Mouse (Mus musculus): ENCODE results near the gene Myocos.
"Not testable (repeated sequence)": the region's sequence is repeated elsewhere in the genome, so short reads cannot be mapped to it uniquely, and the experiment has no call there.

Myocos gene

DNA sequence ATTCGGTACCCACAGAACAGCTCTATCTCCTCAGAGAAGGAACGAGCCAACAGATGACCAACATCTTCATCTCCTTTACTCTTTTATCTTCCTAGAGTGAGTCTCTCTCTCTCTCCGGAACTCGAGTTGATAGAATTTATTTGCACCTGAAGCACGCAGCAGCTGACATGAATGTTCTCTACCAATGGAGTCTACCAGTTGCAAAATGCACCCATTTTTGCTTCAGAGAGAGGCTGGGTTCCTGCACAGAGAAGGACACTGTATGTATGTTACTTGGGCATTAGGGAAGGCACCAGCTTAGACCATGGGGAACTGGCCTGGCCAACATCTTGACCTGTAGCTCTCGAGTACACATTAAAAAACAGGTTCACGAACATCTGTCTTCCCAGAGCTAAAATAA lies at the start of gene Myocos:
Gene Myocos, minus strand, starts transcription at position 101 of the 400 bp plus-strand sequence.
- no peak for DNase-seq

DNA sequence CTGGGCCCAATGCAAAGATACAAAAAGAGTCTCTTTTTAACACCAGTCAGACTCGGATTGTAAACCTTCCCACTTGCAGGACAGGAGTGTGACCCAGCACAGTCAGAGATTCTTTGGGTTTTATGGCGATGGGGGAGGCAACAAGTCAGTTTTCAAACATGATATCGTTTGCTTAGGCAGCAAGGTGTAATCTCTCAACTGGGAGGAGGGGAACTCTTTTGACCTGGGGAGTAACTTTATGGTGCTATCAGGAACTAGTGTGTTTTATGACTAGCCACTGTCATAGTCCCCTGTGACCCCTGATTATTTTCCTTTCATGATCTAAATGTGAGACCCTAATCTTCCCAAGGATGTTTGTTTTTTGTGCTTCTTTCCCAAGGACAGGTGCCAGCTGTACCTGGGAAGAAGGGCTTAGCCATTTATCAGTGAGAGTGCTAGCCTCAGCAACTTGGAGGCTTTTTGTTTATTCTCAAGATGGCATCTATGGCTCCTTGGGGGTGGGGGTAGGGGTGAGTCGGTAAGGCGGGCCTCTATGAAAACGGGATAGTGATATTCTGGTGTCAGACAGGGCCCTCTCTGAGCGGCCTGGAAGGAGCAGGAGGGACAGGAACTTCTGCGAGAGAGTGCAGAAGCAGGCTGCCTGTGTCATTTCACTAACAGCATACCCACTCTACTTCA lies 42.5 kb upstream of the Myocos start:
- no peak for DNase-seq

DNA sequence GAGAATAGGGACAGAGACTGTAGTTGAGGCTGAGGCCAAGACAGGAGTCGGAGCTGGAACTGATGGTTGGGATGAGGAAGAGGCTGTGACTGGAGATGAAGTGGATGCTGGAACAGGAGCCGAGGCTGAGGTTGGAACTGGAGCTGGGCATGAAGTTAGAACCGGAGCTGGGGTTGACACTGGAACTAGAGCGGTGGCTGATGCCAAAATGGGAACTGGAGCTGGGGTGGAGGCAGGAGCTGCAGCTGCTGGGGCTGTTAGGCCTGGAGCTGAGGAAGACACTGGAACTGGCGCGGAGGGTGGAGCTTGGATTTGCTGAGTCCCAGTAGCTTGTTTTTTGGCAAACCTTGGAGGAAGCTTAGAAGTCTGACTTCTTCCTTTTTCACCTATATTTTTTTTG lies 39.8 kb upstream of the Myocos start:
- no peak for DNase-seq

DNA sequence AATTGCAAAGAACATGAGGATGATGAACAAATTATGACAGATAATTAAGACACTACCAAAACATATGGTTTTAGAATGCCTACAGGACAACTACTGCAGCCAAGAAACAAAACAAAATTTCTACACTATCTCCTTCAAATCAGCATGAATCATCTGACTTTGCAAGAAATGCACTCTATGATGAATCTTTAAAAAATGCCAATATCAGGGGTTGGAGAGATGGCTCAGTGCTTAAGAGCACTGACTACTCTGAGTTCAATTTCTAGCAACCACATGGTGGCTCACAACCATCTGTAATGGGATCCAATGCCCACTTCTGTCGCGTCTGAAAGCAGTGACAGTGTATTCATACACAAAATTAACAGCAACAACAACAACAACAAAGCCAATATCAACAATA lies 35.7 kb upstream of the Myocos start:
- no peak for DNase-seq

DNA sequence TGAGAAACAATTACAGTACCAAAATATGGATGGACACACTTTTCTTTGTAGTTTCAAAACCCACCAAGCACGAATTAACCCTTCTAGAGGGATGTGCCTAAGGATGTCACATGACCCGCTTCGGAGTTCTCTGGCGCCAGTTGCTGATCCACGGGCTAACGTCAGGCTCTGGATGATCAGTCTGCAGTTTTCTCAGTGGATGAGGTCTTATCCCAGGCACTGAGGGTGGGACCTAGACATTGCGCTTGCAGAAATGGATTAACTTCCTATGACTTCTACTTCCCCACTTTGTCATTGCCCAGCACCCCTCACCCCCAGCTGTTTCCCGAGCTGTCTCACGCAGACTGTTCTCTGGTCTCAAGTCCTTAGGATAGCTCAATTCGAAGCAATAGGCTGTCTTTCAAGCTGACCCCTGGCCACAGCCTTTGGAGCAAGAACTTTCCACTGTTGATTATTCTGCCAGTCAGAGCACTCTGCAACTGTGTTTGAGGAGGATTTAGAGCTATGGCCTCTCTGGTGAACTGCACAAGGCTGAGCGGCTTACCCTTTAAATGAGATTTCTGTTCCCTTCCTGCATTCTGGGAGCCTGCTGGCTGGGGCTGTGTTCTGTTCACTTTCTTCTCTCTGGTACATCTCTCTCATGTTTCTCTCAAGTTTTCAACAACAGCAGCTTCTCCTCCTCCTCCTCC lies 7.6 kb upstream of the Myocos start:
- peak; percentile 12 for DNase-seq

DNA sequence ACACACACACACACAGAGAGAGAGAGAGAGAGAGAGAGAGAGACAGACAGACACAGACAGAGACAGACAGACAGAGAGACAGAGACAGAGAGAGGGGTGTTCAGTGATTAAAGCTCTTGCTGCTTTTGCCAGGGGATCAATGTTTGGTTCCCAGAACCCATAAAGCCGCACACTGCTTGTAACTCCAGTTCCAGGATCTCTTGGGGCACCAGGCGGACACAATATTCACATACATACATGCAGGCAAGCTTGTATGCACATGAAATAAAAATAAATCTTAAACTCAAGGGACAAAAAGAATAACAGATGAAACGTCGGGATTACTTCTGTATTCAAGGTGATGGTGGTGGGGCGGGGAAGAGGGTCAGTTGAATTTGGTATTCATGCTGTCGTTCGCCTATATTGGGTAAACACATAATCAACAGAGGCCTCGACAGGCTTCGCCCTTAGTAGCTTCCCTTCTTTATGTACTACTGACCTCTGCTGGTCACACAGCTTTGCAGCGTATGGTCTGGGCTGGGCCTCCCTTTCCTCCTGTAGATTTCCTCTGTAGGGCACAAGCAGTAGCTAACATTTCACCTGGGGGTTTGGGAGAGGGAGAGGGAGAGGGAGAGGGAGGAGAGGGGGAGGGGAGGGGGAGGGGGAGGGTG lies 6.9 kb upstream of the Myocos start:
- peak; percentile 73 for DNase-seq

DNA sequence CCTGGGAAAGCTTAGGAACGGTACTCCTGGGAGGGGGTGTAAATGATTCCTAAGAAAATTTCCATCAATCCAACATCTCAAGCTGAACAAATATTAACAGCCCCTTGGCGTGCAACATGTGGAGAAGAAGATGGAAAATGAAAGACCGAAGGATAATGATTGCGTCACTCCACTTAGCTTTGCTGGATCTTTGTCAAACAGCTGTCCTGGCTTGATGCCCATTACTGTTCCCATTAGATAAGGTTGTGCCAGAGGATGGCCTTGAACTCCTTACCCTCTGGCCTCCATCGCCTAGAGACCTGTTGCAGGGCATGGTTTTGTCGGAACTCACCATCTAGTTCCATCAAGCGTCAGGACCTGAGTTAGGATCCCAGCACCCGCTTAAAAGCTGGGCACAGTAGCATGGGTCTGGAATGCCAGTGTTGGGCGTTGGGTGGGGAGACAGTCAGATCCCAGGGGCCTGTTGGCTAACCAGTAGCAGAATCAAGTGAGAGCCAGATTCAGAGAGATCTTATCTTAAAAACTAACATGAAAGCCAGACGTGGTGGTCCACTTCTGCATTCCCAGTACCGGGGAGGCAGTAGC lies 2.3 kb upstream of the Myocos start:
- no peak for DNase-seq

DNA sequence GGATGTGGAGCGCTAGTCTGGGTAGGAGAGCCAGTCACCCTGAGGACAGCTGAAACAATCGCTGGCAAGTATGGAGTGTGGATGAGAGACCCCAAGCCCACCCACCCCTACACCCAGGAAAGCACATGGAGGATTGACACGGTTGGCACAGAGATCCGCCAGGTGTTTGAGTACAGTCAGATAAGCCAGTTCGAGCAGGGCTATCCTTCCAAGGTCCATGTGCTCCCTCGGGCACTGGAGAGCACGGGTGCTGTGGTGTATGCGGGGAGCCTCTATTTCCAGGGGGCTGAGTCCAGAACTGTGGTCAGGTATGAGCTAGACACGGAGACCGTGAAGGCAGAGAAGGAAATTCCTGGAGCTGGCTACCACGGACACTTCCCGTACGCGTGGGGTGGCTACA lies 9.6 kb downstream of the Myocos start:
- DNase-seq = no peak

DNA sequence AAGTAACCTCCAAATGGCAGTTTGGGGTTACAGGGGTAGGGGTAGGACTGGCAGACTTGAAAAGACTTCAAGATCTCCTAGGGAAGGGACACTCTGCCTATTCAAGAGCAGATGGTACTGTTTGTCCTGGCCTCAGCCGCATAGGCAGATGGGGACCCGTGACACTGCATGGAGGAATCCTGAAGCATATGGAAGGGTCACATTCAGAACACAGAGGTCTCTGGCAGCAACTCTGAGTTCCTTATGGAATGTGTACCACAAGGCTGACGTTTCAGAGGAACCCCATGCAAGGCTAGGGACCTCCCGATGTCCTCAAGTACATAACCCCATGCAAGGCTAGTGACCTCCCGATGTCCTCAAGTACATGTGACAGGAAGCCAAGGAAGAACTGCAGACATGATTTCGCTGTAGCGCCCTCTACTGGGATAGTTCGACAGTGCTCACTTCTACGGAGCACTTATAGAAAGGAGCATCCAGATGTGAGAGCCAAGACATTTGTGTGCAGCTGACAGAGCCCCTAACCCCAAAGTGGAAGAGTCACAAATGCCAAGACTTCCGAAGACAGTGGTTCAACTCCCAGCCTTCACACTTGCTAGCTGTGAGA lies 11.8 kb downstream of the Myocos start:
- peak; percentile 20 for DNase-seq

DNA sequence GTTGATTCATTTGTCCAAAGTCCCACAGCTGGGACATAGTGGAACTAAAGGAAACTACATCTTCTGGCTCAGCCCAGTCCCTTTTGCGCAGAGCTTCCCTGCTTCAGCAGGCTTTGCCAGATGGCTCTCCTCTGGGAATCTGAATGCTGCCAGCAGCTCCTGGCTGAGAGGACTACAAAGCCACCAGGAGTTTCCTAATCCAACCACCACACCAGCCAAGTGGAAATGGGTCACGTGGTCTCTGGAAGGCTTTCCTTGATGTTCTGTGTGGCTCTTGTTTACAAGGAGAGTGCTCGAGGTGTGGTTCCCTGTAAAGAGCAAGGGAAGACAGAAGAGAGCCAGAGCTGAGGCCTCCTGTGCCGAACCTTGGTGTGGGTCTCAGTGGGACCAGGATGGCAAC lies 14.3 kb downstream of the Myocos start:
- DNase-seq = no peak

DNA sequence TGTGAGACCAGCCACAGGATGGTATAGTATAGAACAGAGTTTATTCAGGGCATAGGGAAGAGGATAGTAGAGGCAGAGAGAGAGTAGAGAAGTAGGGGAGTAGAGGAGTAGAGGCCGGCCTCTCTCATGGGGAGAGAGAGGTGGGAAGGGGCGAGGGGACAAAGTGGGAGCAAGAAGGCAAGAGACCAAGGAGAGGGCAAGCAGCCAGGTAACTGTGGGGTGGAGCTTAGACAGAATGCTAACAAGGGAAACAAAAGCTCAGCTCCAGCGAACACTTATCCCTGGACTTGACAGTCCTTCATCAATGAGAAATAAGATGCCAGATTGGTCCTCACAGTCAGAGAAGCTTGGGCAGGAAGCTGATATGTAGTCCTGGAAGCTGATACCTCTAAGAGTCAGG lies 15.4 kb downstream of the Myocos start:
- DNase-seq = no peak

DNA sequence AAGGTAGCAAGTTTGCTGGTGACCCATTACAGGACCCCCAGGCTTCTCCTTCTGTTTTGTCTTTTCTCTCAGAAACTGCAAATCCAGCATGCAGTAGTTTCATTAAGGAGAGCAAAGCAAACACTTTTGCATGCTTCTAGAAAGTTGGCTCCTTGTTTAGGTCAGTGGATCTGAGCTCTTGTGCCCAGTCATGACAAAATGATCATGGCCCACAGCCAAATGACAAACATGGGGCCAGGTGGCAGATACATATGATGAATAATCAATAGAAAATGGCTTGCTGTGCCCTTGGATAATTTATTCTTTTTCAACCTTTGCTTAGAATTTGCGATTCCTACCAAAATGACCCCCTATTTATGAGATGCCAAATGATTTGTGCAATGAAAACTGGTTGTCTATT lies 18.2 kb downstream of the Myocos start:
- DNase-seq = no peak

DNA sequence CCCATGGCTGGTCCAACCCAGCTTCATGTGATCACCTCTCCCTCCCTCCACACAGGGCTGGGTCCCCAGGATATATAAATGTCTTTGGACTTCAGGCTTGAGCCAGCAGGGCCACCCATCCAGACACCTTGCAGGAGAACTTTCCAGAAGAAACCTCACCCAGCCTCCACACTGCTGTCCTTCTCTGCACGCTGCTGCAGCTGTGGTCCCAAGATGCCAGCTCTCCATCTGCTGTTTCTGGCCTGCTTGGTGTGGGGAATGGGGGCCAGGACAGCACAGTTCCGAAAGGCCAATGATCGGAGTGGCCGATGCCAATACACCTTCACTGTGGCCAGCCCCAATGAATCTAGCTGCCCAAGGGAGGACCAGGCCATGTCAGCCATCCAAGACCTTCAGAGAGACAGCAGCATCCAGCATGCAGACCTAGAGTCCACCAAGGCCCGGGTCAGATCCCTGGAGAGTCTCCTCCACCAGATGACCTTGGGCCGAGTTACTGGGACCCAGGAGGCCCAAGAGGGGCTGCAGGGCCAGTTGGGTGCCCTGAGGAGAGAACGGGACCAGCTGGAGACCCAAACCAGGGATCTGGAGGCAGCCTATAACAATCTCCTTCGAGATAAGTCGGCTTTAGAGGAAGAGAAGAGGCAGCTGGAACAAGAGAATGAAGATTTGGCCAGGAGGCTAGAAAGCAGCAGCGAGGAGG lies 18.8 kb downstream of the Myocos start, which contains the start of gene Myoc:
Gene Myoc, plus strand, starts transcription at position 105 of the 700 bp plus-strand sequence.
- no peak for DNase-seq

DNA sequence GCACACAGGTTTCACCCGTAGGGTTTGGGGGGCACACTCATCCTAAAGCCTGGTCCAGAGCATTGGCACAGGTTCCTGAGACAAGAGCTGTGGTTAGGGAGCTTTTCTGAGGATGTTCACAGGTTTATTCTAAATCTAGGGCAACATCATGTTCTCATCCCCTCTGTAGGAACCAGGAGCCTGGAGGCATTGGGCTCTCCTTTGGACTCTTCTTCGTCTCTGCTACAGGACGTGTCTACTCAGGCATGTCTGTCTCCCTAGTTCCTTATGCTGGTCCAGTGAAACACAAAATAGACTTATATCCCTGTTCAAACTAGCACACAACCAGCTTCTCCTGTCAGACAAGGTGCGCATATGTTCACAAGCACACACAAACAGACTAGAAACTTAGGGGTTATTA lies 19.5 kb downstream of the Myocos start:
- no peak for DNase-seq

DNA sequence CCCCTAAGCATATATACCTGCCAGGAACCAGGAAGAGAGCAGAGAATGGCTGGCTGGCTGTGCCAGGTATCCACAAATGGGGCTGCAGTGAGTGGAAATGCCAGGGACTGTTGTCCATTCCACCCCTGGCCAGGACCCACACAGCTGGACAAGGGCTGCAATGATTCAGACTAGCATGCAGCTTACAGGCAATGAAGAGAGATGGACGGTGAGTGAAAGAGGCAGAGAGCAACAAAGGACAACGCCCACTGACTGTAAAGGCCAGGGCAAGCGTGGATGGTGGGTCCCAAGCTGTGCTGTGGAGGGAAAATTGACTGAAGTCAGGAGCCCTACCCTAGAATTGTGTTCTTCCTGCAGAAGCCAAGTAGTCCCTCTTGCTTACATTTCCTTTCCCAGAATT lies 21.5 kb downstream of the Myocos start:
- DNase-seq = no peak

DNA sequence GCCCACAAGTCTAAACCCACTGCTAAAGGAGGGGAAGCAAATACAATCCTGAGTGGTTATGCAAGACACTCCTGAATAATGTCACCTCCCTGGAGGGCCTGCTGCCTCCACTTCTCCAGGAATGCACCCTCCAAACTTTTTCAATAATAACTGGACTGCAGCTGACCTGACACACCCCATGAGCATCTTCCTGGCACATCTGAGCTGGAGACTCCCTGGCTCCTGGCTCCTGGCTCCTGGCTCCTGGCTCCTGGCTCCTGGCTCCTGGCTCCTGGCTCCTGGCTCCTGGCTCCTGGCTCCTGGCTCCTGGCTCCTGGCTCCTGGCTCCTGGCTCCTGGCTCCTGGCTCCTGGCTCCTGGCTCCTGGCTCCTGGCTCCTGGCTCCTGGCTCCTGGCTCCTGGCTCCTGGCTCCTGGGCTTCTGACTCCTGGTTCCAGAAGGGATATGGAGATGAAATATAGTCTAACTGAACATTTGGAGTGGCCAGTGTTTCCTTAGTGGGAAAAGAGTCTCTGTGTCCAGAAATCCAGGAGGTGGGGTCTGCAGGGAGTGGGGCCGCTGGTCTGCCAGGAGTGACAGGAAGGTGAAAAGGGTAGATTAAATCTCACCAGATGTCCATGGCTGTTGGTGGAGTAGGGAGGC lies 22.6 kb downstream of the Myocos start:
- not testable (repeated sequence) for DNase-seq

DNA sequence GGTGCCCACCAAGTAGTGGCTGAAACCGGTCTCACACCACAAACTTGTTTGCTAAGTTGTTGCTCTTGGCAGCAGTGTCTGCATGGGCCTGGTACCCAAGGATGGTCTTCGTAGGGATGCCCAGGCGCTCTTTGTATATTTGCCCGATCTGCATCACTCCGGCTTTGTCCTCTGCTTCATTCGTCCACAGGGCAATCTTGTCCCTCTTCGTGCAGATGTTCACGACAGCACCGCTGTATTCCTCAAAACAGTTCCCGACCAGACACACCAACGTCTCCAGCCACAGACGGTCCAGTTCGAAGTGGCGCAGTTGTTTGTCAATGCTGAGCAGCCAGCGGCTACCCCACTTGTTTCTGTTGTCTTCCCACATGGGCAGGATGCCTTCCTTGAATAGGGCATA lies 29.7 kb downstream of the Myocos start:
- not testable (repeated sequence) for DNase-seq

DNA sequence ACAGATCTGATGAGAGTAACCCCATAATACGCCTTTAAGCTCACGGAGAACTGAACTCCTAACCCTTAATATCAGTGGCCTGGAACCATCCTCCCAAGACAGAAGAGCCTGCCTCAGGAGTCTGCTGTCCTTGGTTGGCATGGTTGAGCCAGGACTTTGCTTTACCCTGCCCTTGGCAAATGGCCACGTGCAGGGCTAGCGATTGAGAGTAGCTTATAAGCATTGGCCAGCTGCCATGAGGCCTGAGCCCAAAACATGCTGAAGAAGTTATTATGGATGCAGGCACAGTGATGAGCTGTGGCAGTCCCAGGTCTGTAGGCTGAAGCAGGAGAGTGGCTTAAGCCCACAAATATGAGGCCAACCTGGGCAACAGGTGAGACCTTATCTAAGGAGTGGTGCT lies 30.2 kb downstream of the Myocos start:
- not testable (repeated sequence) for DNase-seq

DNA sequence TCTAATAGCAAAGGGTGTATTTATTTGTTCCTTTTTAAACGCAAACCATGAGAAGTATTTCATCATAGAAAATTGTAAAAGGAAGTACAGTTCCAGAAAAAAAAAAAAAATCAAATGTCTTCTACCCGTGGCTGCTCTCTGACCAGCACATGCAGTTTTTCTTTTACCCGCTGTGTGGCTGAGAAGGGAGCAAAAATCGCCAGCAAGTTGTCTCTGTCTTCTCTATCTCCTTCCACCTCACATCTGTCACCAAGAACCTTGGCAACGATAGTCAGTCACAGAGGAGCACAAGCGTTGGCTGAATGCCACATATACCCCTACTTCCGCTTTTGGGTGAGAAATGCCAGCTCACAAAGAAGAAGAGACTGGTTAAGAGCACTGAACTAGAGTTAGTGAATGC lies 32.8 kb downstream of the Myocos start:
- DNase-seq = no peak

DNA sequence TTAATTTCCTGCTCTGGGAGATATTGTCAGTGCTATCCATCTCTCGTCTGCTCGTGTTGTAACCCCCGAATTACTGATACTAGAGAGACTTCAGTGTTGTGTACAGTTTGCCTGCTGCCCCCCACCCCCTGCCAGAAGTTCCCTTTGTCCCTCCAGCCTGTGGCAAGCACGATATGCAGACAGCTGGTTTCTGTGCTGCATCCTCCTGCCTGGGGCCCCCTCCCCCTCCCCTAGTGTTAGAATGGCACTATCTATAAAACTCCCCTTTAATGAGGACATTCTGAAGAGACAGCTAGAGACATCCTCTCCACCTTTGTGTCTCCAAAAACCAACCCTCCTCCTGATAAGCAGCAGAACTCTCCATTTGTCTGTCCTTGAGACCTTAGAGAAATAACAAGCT lies 34.1 kb downstream of the Myocos start:
- no peak for DNase-seq

DNA sequence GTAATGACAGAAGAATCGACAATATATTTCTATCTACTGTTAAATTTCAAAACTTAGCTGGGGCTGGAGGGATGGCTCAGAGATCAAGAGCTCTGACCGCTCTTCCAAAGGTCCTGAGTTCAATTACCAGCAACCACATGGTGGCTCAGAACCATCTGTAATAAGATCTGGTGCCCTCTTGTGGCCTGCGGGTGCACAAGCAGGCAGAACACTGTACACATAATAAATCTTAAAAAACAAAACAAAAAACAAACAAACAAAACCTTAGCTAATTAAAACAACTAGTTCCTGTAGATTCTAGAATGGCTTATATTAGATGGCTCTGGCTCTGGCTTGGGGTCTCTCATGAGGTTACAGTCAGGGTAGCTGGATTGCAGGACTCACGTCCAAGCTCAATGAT lies 37.5 kb downstream of the Myocos start:
- peak; percentile 20 for DNase-seq

DNA sequence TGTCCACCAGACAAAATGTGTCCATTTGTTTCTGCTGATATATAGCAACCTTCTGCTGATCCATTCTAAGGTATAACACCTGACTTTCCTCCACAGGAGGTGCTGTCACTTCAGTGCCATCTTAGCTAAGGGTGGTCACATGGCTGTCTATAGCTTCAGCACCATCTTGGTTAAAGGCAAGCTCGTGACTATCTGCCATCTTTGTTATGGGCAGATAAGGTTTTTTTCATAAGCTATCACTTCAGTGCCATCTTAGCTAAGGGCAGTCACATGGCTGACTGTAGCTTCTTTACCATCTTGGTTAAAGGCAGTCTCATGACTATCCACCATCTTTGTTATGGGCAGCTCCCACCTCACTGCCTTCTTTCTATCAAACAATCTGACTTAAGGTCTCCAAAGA lies 42.5 kb downstream of the Myocos start:
- no peak for DNase-seq
